Mouse (Mus musculus) intestine, postnatal 0 days (tissue): ENCODE measurements around the gene Olfr1130. TPM values are rescaled to one million over a fixed set of nuclear protein-coding genes. Genes with fewer than 3 reads are reported as not detected.
"Not testable (repeated sequence)": the region's sequence is repeated elsewhere in the genome, so short reads cannot be mapped to it uniquely, and the experiment has no call there.

Source experiments
- ATAC-seq: fragments of 200-750 bp; cut with Nextera tagmentation; 2 replicates; pipeline ENCODE4 v1.8.0; 2017; ENCODE audit warnings: mild to moderate bottlenecking, moderate TSS enrichment, moderate library complexity
- H3K27ac ChIP-seq: fragments of 300-500 bp; sonication (generic); 2 replicates; pipeline ENCODE4 v1.5.1; 2014; ENCODE audit warnings: mild to moderate bottlenecking, low read depth, low read length, moderate library complexity
- H3K27me3 ChIP-seq: fragments of 300-500 bp; sonication (generic); replicated peaks from 2 replicates; pipeline ENCODE4 v1.6.1; 2014; ENCODE audit warnings: low read length, mixed read lengths; ENCODE audit not compliant: control insufficient read depth, insufficient read depth
- H3K36me3 ChIP-seq: fragments of 300-500 bp; sonication (generic); 2 replicates; pipeline ENCODE4 v1.6.1; 2014; ENCODE audit warnings: mild to moderate bottlenecking, moderate library complexity; ENCODE audit not compliant: control insufficient read depth, insufficient read depth
- H3K4me1 ChIP-seq: fragments of 300-500 bp; sonication (generic); replicated peaks from 2 replicates; pipeline ENCODE4 v1.6.1; 2014; ENCODE audit warnings: antibody characterized with exemption, low read length, mixed read lengths; ENCODE audit not compliant: control insufficient read depth, insufficient read depth
- H3K4me2 ChIP-seq: fragments of 300-500 bp; sonication (generic); replicated peaks from 2 replicates; pipeline ENCODE4 v1.6.1; 2014; ENCODE audit warnings: low read depth, mild to moderate bottlenecking, moderate library complexity
- H3K4me3 ChIP-seq: fragments of 300-500 bp; sonication (generic); 2 replicates; pipeline ENCODE4 v1.5.1; 2014; ENCODE audit warnings: low read depth, low read length
- H3K9ac ChIP-seq: fragments of 300-500 bp; sonication (generic); 2 replicates; pipeline ENCODE4 v1.6.1; 2014; ENCODE audit warnings: mild to moderate bottlenecking, low read depth, low read length
- H3K9me3 ChIP-seq: fragments of 300-500 bp; sonication (generic); 2 replicates; pipeline ENCODE4 v1.6.1; 2016; ENCODE audit warnings: mixed run types; ENCODE audit not compliant: control insufficient read depth
- CTCF ChIP-seq: sonication (generic); IDR thresholded peaks from 2 replicates; pipeline ENCODE4 v1.5.1; 2016; ENCODE audit warnings: low read depth, mild to moderate bottlenecking, control low read depth, antibody characterized with exemption, moderate library complexity
- WGBS: fragments of 180-500 bp; shearing (Covaris S2); extraction: QIAGEN DNeasy Blood & Tissue Kit; methylation state at CpG from one replicate; pipeline ENCODE4 v1.1.7; 2014; 5-methylcytosine and 5-hydroxymethylcytosine counted together
- polyA plus RNA-seq: library from polyadenylated mRNA; unstranded; fragments of >200 nt; fragmentation: Nextera tagmentation; extraction: Ambion mirVana; gene quantifications from 2 replicates; pipeline ENCODE4 v1.2.1, GENCODE M21; 2015

Gene Olfr1130
- not detected in 2 replicates for polyA plus RNA-seq

- not testable (repeated sequence) for H3K36me3 ChIP-seq, H3K4me1 ChIP-seq, H3K4me3 ChIP-seq, ATAC-seq, H3K9ac ChIP-seq, H3K27me3 ChIP-seq, H3K9me3 ChIP-seq, H3K27ac ChIP-seq, H3K4me2 ChIP-seq
Measured at GRCm38 (mm10) chr2:87605912-87606311, at the start of gene Olfr1130. Gene Olfr1130 (plus strand): TSS chr2:87606212.

GRCm38 (mm10) chr2:87573602-87574001 lies 32.4 kb upstream of the Olfr1130 start, which contains the start of gene Olfr1129:
Gene Olfr1129 (plus strand): TSS chr2:87573902.
- not testable (repeated sequence) for ATAC-seq, H3K4me1 ChIP-seq, H3K27me3 ChIP-seq, H3K27ac ChIP-seq, H3K4me2 ChIP-seq, H3K36me3 ChIP-seq, H3K9me3 ChIP-seq, H3K9ac ChIP-seq, H3K4me3 ChIP-seq
- 64% methylated on average over 1 of the region's 1 CpGs for WGBS

GRCm38 (mm10) chr2:87626804-87627203 lies 20.8 kb downstream of the Olfr1130 start, which contains the start of gene Olfr1131:
Gene Olfr1131 (plus strand): TSS chr2:87627104.
- no peak within 1 kb of the TSS for H3K9ac ChIP-seq
- H3K27ac ChIP-seq: no peak within 1 kb of the TSS
- no peaks in the 10 kb centered on the region for H3K4me1 ChIP-seq
- 61% methylated on average over 3 of the region's 3 CpGs for WGBS
- no peak for ATAC-seq
- H3K4me3 ChIP-seq: no peak within 1 kb of the TSS
- no peaks in the 10 kb centered on the region for H3K9me3 ChIP-seq
- H3K36me3 ChIP-seq: no peaks in the 10 kb centered on the region
- H3K27me3 ChIP-seq: no peaks in the 10 kb centered on the region
- H3K4me2 ChIP-seq: no peak within 1 kb of the TSS
- TF ChIP-seq CTCF: no peak

- H3K27ac ChIP-seq: no peak within 1 kb of the TSS
- TF ChIP-seq CTCF: no peak
- ATAC-seq: no peak
- H3K9me3 ChIP-seq: no peaks in the 10 kb centered on the region
- no peaks in the 10 kb centered on the region for H3K4me1 ChIP-seq
- H3K27me3 ChIP-seq: no peaks in the 10 kb centered on the region
- no peak within 1 kb of the TSS for H3K4me3 ChIP-seq
- H3K4me2 ChIP-seq: no peak within 1 kb of the TSS
- H3K36me3 ChIP-seq: no peaks in the 10 kb centered on the region
- H3K9ac ChIP-seq: no peak within 1 kb of the TSS
Measured at GRCm38 (mm10) chr2:87637435-87637834, 31.4 kb downstream of the Olfr1130 start, which contains the start of gene Olfr1132. Gene Olfr1132 (minus strand): TSS chr2:87637535.

- H3K36me3 ChIP-seq: no peaks in the 10 kb centered on the region
- H3K9ac ChIP-seq: no peak overlapping the region
- no peak for TF ChIP-seq CTCF
- H3K27me3 ChIP-seq: no peaks in the 10 kb centered on the region
- no peaks in the 10 kb centered on the region for H3K9me3 ChIP-seq
- no peak overlapping the region for H3K4me2 ChIP-seq
- ATAC-seq: no peak
- H3K27ac ChIP-seq: no peak overlapping the region
- no peaks in the 10 kb centered on the region for H3K4me1 ChIP-seq
- no peak overlapping the region for H3K4me3 ChIP-seq
Measured at GRCm38 (mm10) chr2:87642441-87642840, 36.4 kb downstream of the Olfr1130 start.

- Histone ChIP-seq H3K36me3 (no peaks in the 10 kb centered on the region), H3K27ac (no peak within 1 kb of the TSS), H3K9me3 (no peaks in the 10 kb centered on the region), H3K9ac (no peak within 1 kb of the TSS), H3K4me3 (no peak within 1 kb of the TSS), H3K27me3 (no peaks in the 10 kb centered on the region), H3K4me2 (no peak within 1 kb of the TSS), H3K4me1 (no peaks in the 10 kb centered on the region)
- ATAC-seq: no peak
- no peak for TF ChIP-seq CTCF
Measured at GRCm38 (mm10) chr2:87647274-87647673, 41.3 kb downstream of the Olfr1130 start, which contains the start of gene Olfr1133. Gene Olfr1133 (minus strand): TSS chr2:87647374.

- no peaks in the 10 kb centered on the region for H3K9me3 ChIP-seq
- no peak within 1 kb of the TSS for H3K4me3 ChIP-seq
- no peak within 1 kb of the TSS for H3K4me2 ChIP-seq
- 78% methylated on average over 2 of the region's 2 CpGs for WGBS
- no peak for ATAC-seq
- H3K27me3 ChIP-seq: no peaks in the 10 kb centered on the region
- no peaks in the 10 kb centered on the region for H3K4me1 ChIP-seq
- H3K9ac ChIP-seq: no peak within 1 kb of the TSS
- H3K36me3 ChIP-seq: no peaks in the 10 kb centered on the region
- no peak for TF ChIP-seq CTCF
- H3K27ac ChIP-seq: no peak within 1 kb of the TSS
Measured at GRCm38 (mm10) chr2:87658360-87658759, 52.3 kb downstream of the Olfr1130 start, which contains the start of gene Olfr1134. Gene Olfr1134 (minus strand): TSS chr2:87658460.

Other genes with a start within 250 kb of the Olfr1130 start
- gene Olfr1121, start 236.3 kb upstream of the Olfr1130 start, polyA plus RNA-seq: not detected in 2 replicates
- not detected in 2 replicates for gene Olfr1122, start 220.4 kb upstream of the Olfr1130 start, polyA plus RNA-seq
- not detected in 2 replicates for gene Olfr1123, start 189.6 kb upstream of the Olfr1130 start, polyA plus RNA-seq
- not detected in 2 replicates for gene Olfr1124, start 175.9 kb upstream of the Olfr1130 start, polyA plus RNA-seq
- not detected in 2 replicates for gene Olfr1126, start 152.2 kb upstream of the Olfr1130 start, polyA plus RNA-seq
- not detected in 2 replicates for gene Pramel7, start 109.1 kb upstream of the Olfr1130 start, polyA plus RNA-seq
- gene Pramel6, start 99.6 kb upstream of the Olfr1130 start, polyA plus RNA-seq: not detected in 2 replicates
- not detected in 2 replicates for gene Olfr153, start 74.4 kb upstream of the Olfr1130 start, polyA plus RNA-seq
- gene Olfr1128, start 60.7 kb upstream of the Olfr1130 start, polyA plus RNA-seq: not detected in 2 replicates
- gene Olfr1129, start 32.3 kb upstream of the Olfr1130 start, polyA plus RNA-seq: not detected in 2 replicates
- not detected in 2 replicates for gene Olfr1131, start 20.9 kb downstream of the Olfr1130 start, polyA plus RNA-seq
- gene Olfr1132, start 31.3 kb downstream of the Olfr1130 start, polyA plus RNA-seq: not detected in 2 replicates
- not detected in 2 replicates for gene Olfr1133, start 41.2 kb downstream of the Olfr1130 start, polyA plus RNA-seq
- gene Olfr1134, start 52.2 kb downstream of the Olfr1130 start, polyA plus RNA-seq: not detected in 2 replicates
- gene Olfr1135, start 67.5 kb downstream of the Olfr1130 start, polyA plus RNA-seq: not detected in 2 replicates
- not detected in 2 replicates for gene Olfr1136, start 87.7 kb downstream of the Olfr1130 start, polyA plus RNA-seq
- gene Olfr1137, start 107.0 kb downstream of the Olfr1130 start, polyA plus RNA-seq: not detected in 2 replicates
- gene Olfr1138, start 133.8 kb downstream of the Olfr1130 start, polyA plus RNA-seq: not detected in 2 replicates
- not detected in 2 replicates for gene Olfr1140, start 137.5 kb downstream of the Olfr1130 start, polyA plus RNA-seq
- not detected in 2 replicates for gene Olfr1141, start 147.8 kb downstream of the Olfr1130 start, polyA plus RNA-seq
- gene Olfr152, start 173.3 kb downstream of the Olfr1130 start, polyA plus RNA-seq: not detected in 2 replicates
- not detected in 2 replicates for gene Olfr1143, start 194.4 kb downstream of the Olfr1130 start, polyA plus RNA-seq
- not detected in 2 replicates for gene Olfr1145, start 203.6 kb downstream of the Olfr1130 start, polyA plus RNA-seq
- gene Olfr1148, start 224.3 kb downstream of the Olfr1130 start, polyA plus RNA-seq: not detected in 2 replicates
- not detected in 2 replicates for gene Olfr1150-ps1, start 237.8 kb downstream of the Olfr1130 start, polyA plus RNA-seq
- gene Olfr1151, start 249.7 kb downstream of the Olfr1130 start, polyA plus RNA-seq: not detected in 2 replicates